Mouse (Mus musculus): ENCODE data around the gene Per3. TPM values are rescaled to one million over a fixed set of nuclear protein-coding genes. Genes with fewer than 3 reads are reported as not detected.

Gene Per3
- polyA plus RNA-seq, 1 experiment, result 1.6 TPM

GRCm38 (mm10) chr4:151001397-151001796, 43.1 kb downstream of the Per3 start:
- Histone ChIP-seq H3K4me3 (ENCODE audit: insufficient read depth, poor library complexity, severe bottlenecking) (no peak overlapping the region), H3K79me3 (ENCODE audit: low read depth) (no peaks in the 10 kb centered on the region), H3K36me3 (ENCODE audit: control insufficient read depth, insufficient read depth) (no peaks in the 10 kb centered on the region), H3K27me3 (ENCODE audit: control insufficient read depth, insufficient read depth, insufficient read length) (no peaks in the 10 kb centered on the region), H3K79me2 (ENCODE audit: control insufficient read depth, insufficient read depth) (no peaks in the 10 kb centered on the region), H3ac (ENCODE audit: control insufficient read depth, insufficient read length, low read depth) (no peak overlapping the region)
- TF ChIP-seq CTCF (IDR thresholded peaks at IDR 0.05; ENCODE audit: control insufficient read depth, insufficient read depth, insufficient read length) (no peak), FOSL1 (IDR thresholded peaks at IDR 0.05; ENCODE audit: insufficient read depth, low read length, poor library complexity, severe bottlenecking) (no peak), MYOD1 (IDR thresholded peaks at IDR 0.05; ENCODE audit: control insufficient read depth, insufficient read length, low read depth) (no peak), MAX (IDR thresholded peaks at IDR 0.05) (no peak), CEBPB (IDR thresholded peaks at IDR 0.05; ENCODE audit: low read depth) (no peak), MYOG (IDR thresholded peaks at IDR 0.05; ENCODE audit: control insufficient read depth, extremely low read depth, insufficient read length) (no peak), USF1 (IDR thresholded peaks at IDR 0.05; ENCODE audit: low read depth) (no peak)

GRCm38 (mm10) chr4:150998626-150999025, 45.8 kb downstream of the Per3 start:
- Histone ChIP-seq H3K27me3 (ENCODE audit: control insufficient read depth, insufficient read depth, insufficient read length) (no peaks in the 10 kb centered on the region), H3K36me3 (ENCODE audit: control insufficient read depth, insufficient read depth) (no peaks in the 10 kb centered on the region), H3ac (ENCODE audit: control insufficient read depth, insufficient read length, low read depth) (no peak overlapping the region), H3K79me3 (ENCODE audit: low read depth) (no peaks in the 10 kb centered on the region), H3K4me3 (ENCODE audit: insufficient read depth, poor library complexity, severe bottlenecking) (no peak overlapping the region), H3K79me2 (ENCODE audit: control insufficient read depth, insufficient read depth) (no peaks in the 10 kb centered on the region)
- TF ChIP-seq MYOG (IDR thresholded peaks at IDR 0.05; ENCODE audit: control insufficient read depth, extremely low read depth, insufficient read length) (no peak), CTCF (IDR thresholded peaks at IDR 0.05; ENCODE audit: control insufficient read depth, insufficient read depth, insufficient read length) (no peak), MAX (IDR thresholded peaks at IDR 0.05) (no peak), USF1 (IDR thresholded peaks at IDR 0.05; ENCODE audit: low read depth) (no peak), CEBPB (IDR thresholded peaks at IDR 0.05; ENCODE audit: low read depth) (no peak), MYOD1 (IDR thresholded peaks at IDR 0.05; ENCODE audit: control insufficient read depth, insufficient read length, low read depth) (no peak), FOSL1 (IDR thresholded peaks at IDR 0.05; ENCODE audit: insufficient read depth, low read length, poor library complexity, severe bottlenecking) (no peak)

- H3ac ChIP-seq (ENCODE audit: control insufficient read depth, insufficient read length, low read depth), result no peak within 1 kb of the TSS
- no peak within 1 kb of the TSS for H3K4me3 ChIP-seq (ENCODE audit: insufficient read depth, poor library complexity, severe bottlenecking)
- H3K79me2 ChIP-seq (ENCODE audit: control insufficient read depth, insufficient read depth), result no peaks in the 10 kb centered on the region
- no peaks in the 10 kb centered on the region for H3K36me3 ChIP-seq (ENCODE audit: control insufficient read depth, insufficient read depth)
- TF ChIP-seq MYOG (IDR thresholded peaks at IDR 0.05; ENCODE audit: control insufficient read depth, extremely low read depth, insufficient read length) (no peak), MYOD1 (IDR thresholded peaks at IDR 0.05; ENCODE audit: control insufficient read depth, insufficient read length, low read depth) (no peak), MAX (IDR thresholded peaks at IDR 0.05) (no peak), CEBPB (IDR thresholded peaks at IDR 0.05; ENCODE audit: low read depth) (no peak), CTCF (IDR thresholded peaks at IDR 0.05; ENCODE audit: control insufficient read depth, insufficient read depth, insufficient read length) (no peak), USF1 (IDR thresholded peaks at IDR 0.05; ENCODE audit: low read depth) (no peak), FOSL1 (IDR thresholded peaks at IDR 0.05; ENCODE audit: insufficient read depth, low read length, poor library complexity, severe bottlenecking) (no peak)
- H3K79me3 ChIP-seq (ENCODE audit: low read depth), result no peaks in the 10 kb centered on the region
- H3K27me3 ChIP-seq (ENCODE audit: control insufficient read depth, insufficient read depth, insufficient read length), result no peaks in the 10 kb centered on the region
Observed at GRCm38 (mm10) chr4:150996797-150997196, 47.7 kb downstream of the Per3 start, which contains the start of gene Uts2. Gene Uts2 (plus strand): TSS chr4:150997097.

- TF ChIP-seq MAX (IDR thresholded peaks at IDR 0.05), result no peak
- peak; percentile 21 for TF ChIP-seq CTCF (IDR thresholded peaks at IDR 0.05; ENCODE audit: control insufficient read depth, insufficient read depth, insufficient read length)
- Histone ChIP-seq H3K4me3 (ENCODE audit: insufficient read depth, poor library complexity, severe bottlenecking) (no peak overlapping the region), H3ac (ENCODE audit: control insufficient read depth, insufficient read length, low read depth) (no peak overlapping the region), H3K27me3 (ENCODE audit: control insufficient read depth, insufficient read depth, insufficient read length) (no peaks in the 10 kb centered on the region), H3K36me3 (ENCODE audit: control insufficient read depth, insufficient read depth) (no peaks in the 10 kb centered on the region), H3K79me3 (ENCODE audit: low read depth) (no peaks in the 10 kb centered on the region), H3K79me2 (ENCODE audit: control insufficient read depth, insufficient read depth) (no peaks in the 10 kb centered on the region)
Observed at GRCm38 (mm10) chr4:150990148-150990547, 54.3 kb downstream of the Per3 start.

GRCm38 (mm10) chr4:150980153-150980552, 64.3 kb downstream of the Per3 start:
- H3K79me3 ChIP-seq (ENCODE audit: low read depth), result no peaks in the 10 kb centered on the region
- TF ChIP-seq MYOG (IDR thresholded peaks at IDR 0.05; ENCODE audit: control insufficient read depth, extremely low read depth, insufficient read length), result no peak
- TF ChIP-seq CTCF (IDR thresholded peaks at IDR 0.05; ENCODE audit: control insufficient read depth, insufficient read depth, insufficient read length), result no peak
- no peak for TF ChIP-seq CEBPB (IDR thresholded peaks at IDR 0.05; ENCODE audit: low read depth)
- no peak for TF ChIP-seq USF1 (IDR thresholded peaks at IDR 0.05; ENCODE audit: low read depth)
- TF ChIP-seq MYOD1 (IDR thresholded peaks at IDR 0.05; ENCODE audit: control insufficient read depth, insufficient read length, low read depth), result no peak
- TF ChIP-seq FOSL1 (IDR thresholded peaks at IDR 0.05; ENCODE audit: insufficient read depth, low read length, poor library complexity, severe bottlenecking), result no peak
- TF ChIP-seq MAX (IDR thresholded peaks at IDR 0.05), result no peak

GRCm38 (mm10) chr4:150979455-150979854, 65.0 kb downstream of the Per3 start:
- Histone ChIP-seq H3K79me2 (ENCODE audit: control insufficient read depth, insufficient read depth) (no peaks in the 10 kb centered on the region), H3K79me3 (ENCODE audit: low read depth) (no peaks in the 10 kb centered on the region)
- TF ChIP-seq MAX (IDR thresholded peaks at IDR 0.05), result no peak
- TF ChIP-seq CEBPB (IDR thresholded peaks at IDR 0.05; ENCODE audit: low read depth), result no peak
- no peak for TF ChIP-seq FOSL1 (IDR thresholded peaks at IDR 0.05; ENCODE audit: insufficient read depth, low read length, poor library complexity, severe bottlenecking)
- no peak for TF ChIP-seq MYOG (IDR thresholded peaks at IDR 0.05; ENCODE audit: control insufficient read depth, extremely low read depth, insufficient read length)
- no peak for TF ChIP-seq MYOD1 (IDR thresholded peaks at IDR 0.05; ENCODE audit: control insufficient read depth, insufficient read length, low read depth)

More at GRCm38 (mm10) chr4:150980153-150980552, 64.3 kb downstream of the Per3 start:
- Histone ChIP-seq H3K36me3 (ENCODE audit: control insufficient read depth, insufficient read depth) (no peaks in the 10 kb centered on the region), H3ac (ENCODE audit: control insufficient read depth, insufficient read length, low read depth) (no peak overlapping the region), H3K79me2 (ENCODE audit: control insufficient read depth, insufficient read depth) (no peaks in the 10 kb centered on the region), H3K4me3 (ENCODE audit: insufficient read depth, poor library complexity, severe bottlenecking) (no peak overlapping the region), H3K27me3 (ENCODE audit: control insufficient read depth, insufficient read depth, insufficient read length) (no peaks in the 10 kb centered on the region)

More at GRCm38 (mm10) chr4:150979455-150979854, 65.0 kb downstream of the Per3 start:
- H3ac ChIP-seq (ENCODE audit: control insufficient read depth, insufficient read length, low read depth), result no peak overlapping the region
- no peaks in the 10 kb centered on the region for H3K27me3 ChIP-seq (ENCODE audit: control insufficient read depth, insufficient read depth, insufficient read length)
- no peak overlapping the region for H3K4me3 ChIP-seq (ENCODE audit: insufficient read depth, poor library complexity, severe bottlenecking)
- no peaks in the 10 kb centered on the region for H3K36me3 ChIP-seq (ENCODE audit: control insufficient read depth, insufficient read depth)

Measured in C2C12 (cell line).